Mouse (Mus musculus) liver (tissue): ENCODE data around the gene Vmn2r75.
"Not testable (repeated sequence)": the region's sequence is repeated elsewhere in the genome, so short reads cannot be mapped to it uniquely, and the experiment has no call there.

Experiments
- DNase-seq: peaks from one replicate; pipeline ENCODE4 v3.0.0-alpha.2; 2020; ENCODE audit warnings: mixed read lengths

Vmn2r75 gene

DNA sequence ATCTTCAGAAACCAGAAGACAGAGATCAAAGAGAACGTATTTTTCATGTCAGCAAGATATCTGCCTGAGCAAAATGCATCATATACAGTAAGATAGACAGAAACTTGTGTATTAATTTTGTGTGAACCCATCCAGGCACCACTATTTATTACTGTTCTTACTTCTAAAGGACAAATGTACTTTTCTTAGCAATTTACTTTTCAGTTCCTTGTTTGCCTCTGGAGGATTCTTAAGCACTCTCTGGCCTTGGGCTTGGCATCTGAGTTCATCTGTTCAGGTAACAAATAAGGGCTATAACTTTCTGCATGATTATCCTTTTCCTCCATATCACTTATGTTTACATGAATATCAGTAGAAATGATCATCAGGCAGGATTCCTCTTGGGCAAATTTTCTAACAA lies at the start of gene Vmn2r75:
Gene Vmn2r75 (minus strand): TSS at position 101 of the 400 bp plus-strand sequence.
- not testable (repeated sequence) for DNase-seq

DNA sequence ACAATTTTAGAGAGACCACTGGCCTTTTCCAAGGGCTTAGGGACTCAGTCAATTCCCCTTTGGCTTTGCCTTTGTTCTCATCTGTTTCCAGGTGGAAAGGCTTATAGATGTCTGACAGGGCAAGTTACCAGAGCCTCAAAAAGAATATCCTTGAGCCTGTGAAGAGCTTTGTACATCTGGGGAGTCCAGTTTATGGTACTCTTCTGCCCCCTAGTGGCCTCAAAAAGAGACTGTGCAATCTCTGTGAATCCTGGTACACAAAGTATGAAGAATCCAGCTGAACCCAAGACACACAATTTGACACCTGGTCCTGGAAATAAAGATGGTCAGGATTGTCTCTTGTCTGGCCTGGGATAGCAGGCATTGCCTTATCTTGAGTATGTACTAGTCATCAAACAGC lies 39.8 kb upstream of the Vmn2r75 start:
- no peak for DNase-seq
